Mouse (Mus musculus) heart, postnatal 36 days (tissue): ENCODE results near the gene Ttc17. TPM values are rescaled to one million over a fixed set of nuclear protein-coding genes. Genes with fewer than 3 reads are reported as not detected.

Experiments used
- DNase-seq, 2 experiments: peaks; one replicate each; pipeline ENCODE4 v3.0.0; 2021 to 2022
- intact Hi-C: fragments of 180-260 bp; cut with DNase I; formaldehyde crosslinking; loops from one replicate; pipeline ENCODE4 v1.15.1; 2025
- total RNA-seq, 2 experiments: library from RNA; stranded (reverse); gene quantifications; 2 replicates each; pipeline ENCODE4 v1.2.3; 2021

Gene Ttc17
- total RNA-seq, 2 experiments from 2014 or later: 27.4 to 33.5 TPM

- intact Hi-C loops: no loop called here
These were observed 102.5 kb downstream of the Ttc17 start for GRCm38 (mm10) chr2:94303984-94304383.

GRCm38 (mm10) chr2:94302393-94302792 is 104.1 kb downstream of the Ttc17 start:
- intact Hi-C loops: no loop called here
- no peak for DNase-seq

More at GRCm38 (mm10) chr2:94303984-94304383, 102.5 kb downstream of the Ttc17 start:
- no peak for DNase-seq

- no peak for DNase-seq
These were observed 104.7 kb downstream of the Ttc17 start for GRCm38 (mm10) chr2:94301749-94302148.

GRCm38 (mm10) chr2:94297467-94297866 is 109.0 kb downstream of the Ttc17 start:
- intact Hi-C loops: no loop called here
- no peak for DNase-seq

More at GRCm38 (mm10) chr2:94301749-94302148, 104.7 kb downstream of the Ttc17 start:
- intact Hi-C loops: no loop called here

GRCm38 (mm10) chr2:94290483-94290882 is 116.0 kb downstream of the Ttc17 start:
- DNase-seq: peak; percentile 68 to 74
- intact Hi-C loops: loop anchor here (1.0 kb wide), 3 partner anchors 36 to 255 kb away; no protein-coding TSS in a partner anchor

GRCm38 (mm10) chr2:94289659-94290058 is 116.8 kb downstream of the Ttc17 start:
- intact Hi-C loops: loop anchor here (1.0 kb wide), 3 partner anchors 35 to 254 kb away; no protein-coding TSS in a partner anchor
- no peak for DNase-seq

GRCm38 (mm10) chr2:94289169-94289568 is 117.3 kb downstream of the Ttc17 start:
- DNase-seq: no peak
- intact Hi-C loops: no loop called here

GRCm38 (mm10) chr2:94288086-94288485 is 118.4 kb downstream of the Ttc17 start:
- intact Hi-C loops: no loop called here

GRCm38 (mm10) chr2:94287435-94287834 is 119.1 kb downstream of the Ttc17 start:
- intact Hi-C loops: no loop called here
- DNase-seq: no peak

More at GRCm38 (mm10) chr2:94288086-94288485, 118.4 kb downstream of the Ttc17 start:
- DNase-seq: no peak

- DNase-seq: no peak
These were observed 123.0 kb downstream of the Ttc17 start for GRCm38 (mm10) chr2:94283526-94283925.

GRCm38 (mm10) chr2:94279596-94279995 is 126.9 kb downstream of the Ttc17 start:
- intact Hi-C loops: no loop called here

More at GRCm38 (mm10) chr2:94283526-94283925, 123.0 kb downstream of the Ttc17 start:
- intact Hi-C loops: no loop called here

GRCm38 (mm10) chr2:94276103-94276502 is 130.4 kb downstream of the Ttc17 start:
- no peak for DNase-seq
- intact Hi-C loops: no loop called here

More at GRCm38 (mm10) chr2:94279596-94279995, 126.9 kb downstream of the Ttc17 start:
- no peak for DNase-seq

GRCm38 (mm10) chr2:94275658-94276057 is 130.8 kb downstream of the Ttc17 start:
- DNase-seq: no peak
- intact Hi-C loops: no loop called here

- peak; percentile 82 to 86 for DNase-seq
- intact Hi-C loops: no loop called here
These were observed 133.1 kb downstream of the Ttc17 start for GRCm38 (mm10) chr2:94273154-94274021.

- DNase-seq: no peak
- intact Hi-C loops: no loop called here
These were observed 135.3 kb downstream of the Ttc17 start for GRCm38 (mm10) chr2:94271176-94271575.

- intact Hi-C loops: no loop called here
- no peak for DNase-seq
These were observed 137.7 kb downstream of the Ttc17 start for GRCm38 (mm10) chr2:94268835-94269234.

- intact Hi-C loops: no loop called here
- DNase-seq: no peak
These were observed 139.2 kb downstream of the Ttc17 start for GRCm38 (mm10) chr2:94267213-94267850.

GRCm38 (mm10) chr2:94266381-94267160 is 139.9 kb downstream of the Ttc17 start:
- no peak for DNase-seq
- intact Hi-C loops: no loop called here

- peak; percentile 37 to 57 for DNase-seq
- intact Hi-C loops: no loop called here
These were observed 141.0 kb downstream of the Ttc17 start for GRCm38 (mm10) chr2:94265221-94266191.
